Mouse (Mus musculus): ENCODE results near the gene Prkar1b. TPM values are rescaled to one million over a fixed set of nuclear protein-coding genes. Genes with fewer than 3 reads are reported as not detected.
A peak's percentile ranks its signal among the peaks of the same experiment; 100 is the strongest.

Prkar1b gene
- polyA plus RNA-seq, 1 experiment: 1.4 TPM

DNA sequence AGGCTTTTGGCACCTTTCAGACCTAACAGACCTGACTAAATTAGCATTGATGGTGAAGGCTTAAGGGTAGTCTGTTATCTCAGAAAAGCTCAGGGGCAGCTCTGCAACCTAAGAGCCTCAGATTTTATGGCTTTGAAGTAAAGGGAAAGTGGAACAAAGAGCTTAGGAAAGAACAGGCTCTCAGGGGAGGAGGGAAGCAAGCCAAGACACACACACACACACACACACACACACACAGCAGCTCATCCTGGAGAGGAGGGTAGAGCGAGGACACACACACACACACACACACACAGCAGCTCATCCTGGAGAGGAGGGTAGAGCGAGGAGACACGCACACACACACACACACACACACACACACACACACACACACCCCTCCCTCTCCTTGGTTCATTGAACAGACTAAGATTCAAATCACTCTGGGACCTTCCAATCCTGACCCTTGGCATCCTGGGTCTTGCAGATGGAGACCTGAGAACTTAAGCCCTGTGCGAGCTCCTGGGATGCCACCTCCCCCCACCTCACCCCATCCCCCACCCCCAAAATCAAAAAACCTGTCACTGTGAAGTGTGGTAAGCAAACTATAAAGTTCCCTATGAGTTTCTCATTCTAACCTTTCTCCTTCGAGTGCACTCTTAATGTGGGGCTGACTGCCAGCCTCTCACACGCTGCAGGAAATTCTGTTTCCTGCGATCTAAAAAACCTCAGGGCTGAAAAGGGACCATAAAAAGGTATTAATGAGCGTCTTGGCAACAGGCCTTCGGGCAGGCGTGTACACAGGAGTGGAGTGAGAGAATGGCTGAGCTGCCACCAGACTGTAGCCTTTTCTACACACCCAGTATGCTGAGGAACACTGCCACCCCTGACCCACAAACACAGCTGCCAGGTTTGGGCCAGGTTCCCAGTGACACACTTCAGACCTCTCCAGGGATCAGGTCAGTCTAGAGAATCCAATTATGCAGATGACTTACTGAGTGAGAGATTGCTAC lies 25.1 kb upstream of the Prkar1b start:
- H3K4me3 ChIP-seq (replicated peaks): peak overlapping the region; percentile 7
- no peaks in the 10 kb centered on the region for H3K27me3 ChIP-seq (replicated peaks)
- H3K9me3 ChIP-seq: no peaks in the 10 kb centered on the region
- TF ChIP-seq GATA1 (IDR thresholded peaks at IDR 0.05; ENCODE audit: borderline replicate concordance, low read length): no peak
- TF ChIP-seq FLI1 (IDR thresholded peaks at IDR 0.05; ENCODE audit: low read length): no peak
- H3K36me3 ChIP-seq (replicated peaks; ENCODE audit: low read length): peaks cover 91% of the 10 kb centered on the region
- H3K4me1 ChIP-seq: peaks cover 80% of the 10 kb centered on the region

DNA sequence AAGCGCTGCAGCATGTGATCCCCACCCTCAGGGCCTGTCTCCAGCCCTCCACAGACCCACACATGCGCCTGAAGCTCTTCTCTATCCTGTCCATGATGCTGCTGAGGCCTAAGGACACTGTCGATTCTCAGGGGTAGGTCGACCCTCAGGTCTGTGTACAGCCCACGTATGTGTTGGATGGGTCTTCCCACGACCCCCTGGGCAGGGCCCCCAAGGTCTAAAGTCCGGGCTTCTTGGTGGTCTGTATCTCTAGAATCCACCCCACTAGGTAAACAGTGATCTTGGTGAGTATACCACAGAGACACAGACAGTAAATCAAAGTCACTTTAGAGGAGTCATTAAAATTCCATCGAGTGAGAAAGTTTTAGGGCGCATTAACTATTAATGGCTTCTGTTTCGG lies 24.3 kb upstream of the Prkar1b start:
- peaks cover 89% of the 10 kb centered on the region for H3K36me3 ChIP-seq (replicated peaks; ENCODE audit: low read length)
- H3K4me3 ChIP-seq (replicated peaks): peak overlapping the region; percentile 30
- peaks cover 79% of the 10 kb centered on the region for H3K4me1 ChIP-seq
- no peaks in the 10 kb centered on the region for H3K9me3 ChIP-seq
- no peaks in the 10 kb centered on the region for H3K27me3 ChIP-seq (replicated peaks)
- TF ChIP-seq FLI1 (IDR thresholded peaks at IDR 0.05; ENCODE audit: low read length): no peak
- no peak for TF ChIP-seq GATA1 (IDR thresholded peaks at IDR 0.05; ENCODE audit: borderline replicate concordance, low read length)

DNA sequence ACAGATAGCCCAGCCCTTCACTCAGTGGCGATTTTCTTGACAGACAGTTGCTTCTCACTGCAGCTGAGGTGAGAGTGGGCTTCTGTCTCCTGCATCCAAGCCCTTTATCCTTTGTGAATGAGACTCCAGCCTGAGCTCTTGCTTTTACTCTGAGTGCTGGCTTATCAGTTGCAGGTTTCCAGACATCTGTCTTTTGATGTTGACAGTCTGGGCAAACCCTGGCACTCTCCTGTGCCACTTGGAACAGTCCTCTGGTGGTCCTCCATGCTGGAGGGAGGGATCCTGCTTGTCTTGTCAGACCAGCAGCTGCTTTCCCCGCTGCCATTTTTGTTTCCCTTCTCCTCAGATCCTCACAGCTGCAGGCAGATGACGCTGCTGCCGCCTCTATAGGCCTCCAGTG lies 22.1 kb upstream of the Prkar1b start:
- TF ChIP-seq GATA1 (IDR thresholded peaks at IDR 0.05; ENCODE audit: borderline replicate concordance, low read length): no peak
- no peak for TF ChIP-seq FLI1 (IDR thresholded peaks at IDR 0.05; ENCODE audit: low read length)

DNA sequence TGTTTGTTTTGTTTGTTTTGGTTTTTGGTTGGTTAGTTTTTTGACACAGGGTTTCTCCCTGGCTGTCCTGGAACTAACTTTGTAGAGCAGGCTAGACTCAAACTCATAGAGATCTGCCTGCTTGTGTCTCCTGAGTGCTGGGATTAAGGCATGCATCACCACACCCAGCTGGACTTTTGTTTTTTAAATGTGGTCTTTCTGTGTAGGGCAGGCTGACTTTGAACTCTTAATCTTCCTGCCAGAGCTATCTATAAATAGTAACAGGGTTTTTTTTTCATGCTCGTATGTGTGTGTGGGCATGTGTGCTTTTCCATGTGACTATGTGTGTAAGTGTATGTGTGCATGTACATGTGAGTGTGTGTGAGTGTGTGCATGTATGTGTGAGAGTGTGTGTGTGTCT lies 17.7 kb upstream of the Prkar1b start:
- Histone ChIP-seq H3K36me3 (replicated peaks; ENCODE audit: low read length) (peaks cover 88% of the 10 kb centered on the region), H3K4me1 (peaks cover 94% of the 10 kb centered on the region), H3K9me3 (no peaks in the 10 kb centered on the region), H3K4me3 (replicated peaks) (peak overlapping the region; percentile 81), H3K27me3 (replicated peaks) (no peaks in the 10 kb centered on the region)
- TF ChIP-seq FLI1 (IDR thresholded peaks at IDR 0.05; ENCODE audit: low read length) (no peak), GATA1 (IDR thresholded peaks at IDR 0.05; ENCODE audit: borderline replicate concordance, low read length) (no peak)

More for the DNA sequence above, 22.1 kb upstream of the Prkar1b start:
- peaks cover 90% of the 10 kb centered on the region for H3K4me1 ChIP-seq
- no peaks in the 10 kb centered on the region for H3K27me3 ChIP-seq (replicated peaks)
- no peaks in the 10 kb centered on the region for H3K9me3 ChIP-seq
- H3K36me3 ChIP-seq (replicated peaks; ENCODE audit: low read length): peaks cover 79% of the 10 kb centered on the region
- H3K4me3 ChIP-seq (replicated peaks): no peak overlapping the region

DNA sequence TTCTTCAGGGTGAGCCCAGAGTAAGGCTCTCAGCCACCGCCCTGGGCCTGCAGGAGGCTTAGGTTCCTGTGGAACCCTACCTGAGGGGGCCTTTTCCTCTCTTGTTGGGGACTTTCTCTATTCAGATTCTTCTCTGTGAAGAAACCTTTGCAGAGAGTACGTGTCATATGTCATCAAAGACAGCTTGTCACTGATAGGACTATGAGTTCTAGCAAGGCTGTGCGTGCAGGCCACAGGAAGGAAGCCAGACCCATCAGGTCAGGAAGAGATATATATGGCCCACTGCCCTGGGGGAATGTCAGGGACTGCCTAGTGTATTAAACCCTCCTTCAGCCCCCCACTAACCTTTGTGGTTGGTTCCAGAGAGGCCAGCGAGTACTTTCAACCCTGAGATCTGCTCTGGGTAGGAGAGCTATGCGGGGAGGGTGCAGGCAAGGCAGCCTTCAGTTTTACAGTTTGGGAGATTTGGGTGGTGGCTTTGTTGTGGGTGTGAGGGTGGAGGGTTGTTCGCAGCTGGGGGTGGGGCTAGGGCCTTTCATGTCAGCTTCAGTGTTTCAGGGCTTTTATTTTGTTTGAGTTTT lies 17.1 kb upstream of the Prkar1b start:
- H3K9me3 ChIP-seq: no peaks in the 10 kb centered on the region
- TF ChIP-seq GATA1 (IDR thresholded peaks at IDR 0.05; ENCODE audit: borderline replicate concordance, low read length): no peak
- no peak for TF ChIP-seq FLI1 (IDR thresholded peaks at IDR 0.05; ENCODE audit: low read length)
- H3K4me1 ChIP-seq: peaks cover 94% of the 10 kb centered on the region
- peak overlapping the region; percentile 64 for H3K4me3 ChIP-seq (replicated peaks)
- no peaks in the 10 kb centered on the region for H3K27me3 ChIP-seq (replicated peaks)
- peaks cover 87% of the 10 kb centered on the region for H3K36me3 ChIP-seq (replicated peaks; ENCODE audit: low read length)

DNA sequence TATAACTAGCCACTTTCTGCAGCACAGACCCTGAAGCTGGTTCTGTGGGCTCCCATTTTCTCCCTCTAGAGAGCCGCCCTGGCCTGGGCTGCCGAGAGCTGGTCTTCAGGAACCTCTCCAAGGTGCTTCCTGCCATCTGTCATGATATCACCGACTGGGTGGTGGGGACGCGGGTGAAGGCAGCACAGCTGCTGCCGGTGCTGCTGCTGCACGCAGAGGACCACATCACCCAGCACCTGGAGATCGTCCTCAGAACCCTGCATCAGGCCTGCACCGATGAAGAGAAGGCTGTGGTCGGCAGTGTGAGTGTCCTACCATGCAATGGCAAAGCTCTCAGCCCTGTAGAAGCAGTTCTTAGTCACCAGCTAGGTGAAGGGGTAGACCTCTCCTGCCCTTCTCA lies 11.8 kb upstream of the Prkar1b start:
- H3K4me3 ChIP-seq (replicated peaks): peak overlapping the region; percentile 87
- TF ChIP-seq GATA1 (IDR thresholded peaks at IDR 0.05; ENCODE audit: borderline replicate concordance, low read length) (no peak), FLI1 (IDR thresholded peaks at IDR 0.05; ENCODE audit: low read length) (no peak; the same call in 1 of the 2 replicates)
- H3K27me3 ChIP-seq (replicated peaks): no peaks in the 10 kb centered on the region
- H3K36me3 ChIP-seq (replicated peaks; ENCODE audit: low read length): peaks cover 90% of the 10 kb centered on the region
- H3K4me1 ChIP-seq: peaks cover 95% of the 10 kb centered on the region
- no peaks in the 10 kb centered on the region for H3K9me3 ChIP-seq

DNA sequence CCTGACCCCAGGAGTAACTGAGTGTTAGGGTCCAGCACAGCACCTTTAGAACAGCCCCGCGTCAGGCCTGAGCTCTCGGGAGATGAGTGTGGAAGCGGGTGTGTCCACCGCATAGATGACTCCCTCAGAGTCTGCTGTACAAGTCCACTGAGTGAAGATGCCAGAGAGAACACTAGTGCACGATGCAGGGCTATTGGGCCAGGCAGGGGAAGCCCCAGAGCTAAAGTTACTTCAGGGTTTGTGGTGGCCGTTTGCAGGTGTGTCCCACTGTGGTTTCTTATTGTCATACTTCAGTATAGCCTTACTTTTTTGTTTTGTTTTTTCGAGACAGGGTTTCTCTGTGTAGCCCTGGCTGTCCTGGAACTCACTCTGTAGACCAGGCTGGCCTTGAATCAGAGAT lies 11.1 kb upstream of the Prkar1b start:
- Histone ChIP-seq H3K4me1 (peaks cover 87% of the 10 kb centered on the region), H3K4me3 (replicated peaks) (no peak overlapping the region), H3K36me3 (replicated peaks; ENCODE audit: low read length) (peaks cover 90% of the 10 kb centered on the region), H3K9me3 (no peaks in the 10 kb centered on the region), H3K27me3 (replicated peaks) (no peaks in the 10 kb centered on the region)
- TF ChIP-seq FLI1 (IDR thresholded peaks at IDR 0.05; ENCODE audit: low read length) (no peak), GATA1 (IDR thresholded peaks at IDR 0.05; ENCODE audit: borderline replicate concordance, low read length) (no peak)

DNA sequence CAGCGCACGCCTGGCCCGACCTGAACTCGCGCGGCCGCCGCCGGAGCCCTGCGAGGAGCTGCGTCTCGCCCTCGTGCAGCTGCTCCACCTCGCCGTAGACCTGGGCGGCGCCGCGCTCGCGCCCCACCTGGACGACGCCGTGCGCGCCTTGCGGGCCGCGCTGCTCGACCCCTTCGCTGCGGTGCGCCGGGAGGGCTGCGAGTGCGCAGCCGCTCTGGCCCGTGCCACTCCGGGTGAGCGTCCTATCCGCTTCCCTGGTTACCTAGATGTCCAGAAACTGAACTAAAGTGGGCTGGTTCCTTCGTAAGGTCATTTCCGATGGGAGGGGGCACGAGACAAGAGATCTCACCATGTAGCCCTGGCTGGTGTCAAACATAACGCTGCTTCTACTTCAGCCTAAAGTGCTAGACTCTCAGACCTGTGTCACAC lies 816 bp upstream of the Prkar1b start:
- TF ChIP-seq FLI1 (IDR thresholded peaks at IDR 0.05; ENCODE audit: low read length) (no peak), GATA1 (IDR thresholded peaks at IDR 0.05; ENCODE audit: borderline replicate concordance, low read length) (no peak)
- Histone ChIP-seq H3K36me3 (replicated peaks; ENCODE audit: low read length) (peaks cover 65% of the 10 kb centered on the region), H3K4me1 (peaks cover 86% of the 10 kb centered on the region), H3K27me3 (replicated peaks) (no peaks in the 10 kb centered on the region), H3K9me3 (peaks cover 3% of the 10 kb centered on the region), H3K4me3 (replicated peaks) (peak overlapping the region; percentile 97)

DNA sequence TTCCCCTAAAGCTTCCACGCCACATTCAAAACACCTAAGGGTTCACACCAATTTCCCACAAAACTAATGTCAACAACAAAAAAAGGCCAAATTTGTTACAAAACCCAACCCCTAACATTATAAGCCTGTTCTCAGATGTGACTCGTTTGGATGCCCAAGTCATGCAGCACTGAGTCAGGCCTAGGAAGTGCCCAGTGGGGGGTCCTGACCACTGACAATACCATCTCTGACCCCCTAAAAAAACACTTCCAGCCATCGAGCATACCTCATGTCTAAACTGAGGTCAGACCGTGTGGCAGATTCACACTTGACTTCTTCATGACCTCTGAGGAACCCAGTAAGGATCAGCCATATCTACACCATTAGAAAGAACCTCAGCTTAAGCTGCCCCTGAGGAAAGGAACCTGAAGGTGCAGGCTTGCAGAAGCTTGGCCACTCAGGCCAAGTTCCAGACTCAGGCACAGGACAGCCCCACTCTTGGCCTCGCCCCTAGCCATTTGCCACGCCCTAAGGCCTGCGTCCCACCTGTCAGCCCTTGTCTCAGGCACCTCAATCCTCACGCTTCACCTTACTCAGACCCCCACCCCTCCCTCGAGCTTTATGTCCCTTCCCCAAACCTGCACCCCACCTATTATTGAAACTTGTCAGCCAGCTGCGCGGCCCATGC lies 662 bp downstream of the Prkar1b start:
- H3K36me3 ChIP-seq (replicated peaks; ENCODE audit: low read length): peaks cover 66% of the 10 kb centered on the region

More for the DNA sequence above, 662 bp downstream of the Prkar1b start:
- peaks cover 77% of the 10 kb centered on the region for H3K4me1 ChIP-seq
- H3K27me3 ChIP-seq (replicated peaks): no peaks in the 10 kb centered on the region
- peak overlapping the region; percentile 97 for H3K4me3 ChIP-seq (replicated peaks)
- peaks cover 18% of the 10 kb centered on the region for H3K9me3 ChIP-seq
- TF ChIP-seq GATA1 (IDR thresholded peaks at IDR 0.05; ENCODE audit: borderline replicate concordance, low read length): no peak
- no peak for TF ChIP-seq FLI1 (IDR thresholded peaks at IDR 0.05; ENCODE audit: low read length)
